Mouse (Mus musculus) MEL (cell line): Measurements from ENCODE around the gene Krt75. TPM values are rescaled to one million over a fixed set of nuclear protein-coding genes. Genes with fewer than 3 reads are reported as not detected.

Source experiments
- DNase-seq: peaks from one replicate; pipeline ENCODE4 v3.0.0; 2011; ENCODE audit warnings: low read depth, low spot score
- H3K27ac ChIP-seq: 2 replicates; pipeline ENCODE4 v1.5.1; 2012; ENCODE audit warnings: low read depth, mild to moderate bottlenecking, control low read depth, low read length, moderate library complexity; ENCODE audit not compliant: control insufficient read depth
- H3K27me3 ChIP-seq, 2 experiments: fragments of 150-350 bp in 1 of 2; sonication (generic) in 1 of 2; 2 replicates each; pipeline ENCODE4 v1.6.1; 2012; ENCODE audit warnings: low read length in 2 of 2, mild to moderate bottlenecking in 2 of 2, improper control_type of control experiment in 1 of 2, moderate library complexity in 1 of 2; ENCODE audit not compliant: insufficient read depth in 2 of 2, control insufficient read depth in 1 of 2
- H3K36me3 ChIP-seq, 2 experiments: 2 replicates each; pipeline ENCODE4 v1.6.1; 2012 to 2014; ENCODE audit warnings: low read length in 2 of 2, improper control_type of control experiment in 1 of 2, inconsistent platforms in 1 of 2, mild to moderate bottlenecking in 1 of 2; ENCODE audit not compliant: insufficient read depth in 2 of 2, control insufficient read depth in 1 of 2
- H3K4me1 ChIP-seq, 2 experiments: fragments of 150-350 bp in 1 of 2; sonication (generic) in 1 of 2; 2 replicates each; pipeline ENCODE4 v1.6.1; 2012; ENCODE audit warnings: low read length in 2 of 2, improper control_type of control experiment in 1 of 2, mild to moderate bottlenecking in 1 of 2; ENCODE audit not compliant: insufficient read depth in 2 of 2, control insufficient read depth in 1 of 2
- H3K4me3 ChIP-seq, 2 experiments: fragments of 150-350 bp in 1 of 2; sonication (generic) in 1 of 2; 2 replicates each; pipeline ENCODE4 v1.5.1; 2012; ENCODE audit warnings: low read depth in 2 of 2, low read length in 2 of 2, mild to moderate bottlenecking in 2 of 2, moderate library complexity in 2 of 2, control low read depth in 1 of 2, improper control_type of control experiment in 1 of 2; ENCODE audit not compliant: control insufficient read depth in 1 of 2, insufficient read depth in 1 of 2
- H3K79me2 ChIP-seq: 2 replicates; pipeline ENCODE4 v1.6.1; 2012; ENCODE audit warnings: mild to moderate bottlenecking, low read length, moderate library complexity; ENCODE audit not compliant: control insufficient read depth, poor library complexity, insufficient read depth
- H3K9ac ChIP-seq: 2 replicates; pipeline ENCODE4 v1.6.1; 2012; ENCODE audit warnings: low read depth, mild to moderate bottlenecking, control low read depth, low read length, moderate library complexity; ENCODE audit not compliant: control insufficient read depth, poor library complexity, severe bottlenecking
- H3K9me3 ChIP-seq: fragments of 150-350 bp; sonication (generic); replicated peaks from 2 replicates; pipeline ENCODE4 v1.6.1; 2012; ENCODE audit warnings: mild to moderate bottlenecking, low read length, improper control_type of control experiment, moderate library complexity; ENCODE audit not compliant: insufficient read depth
- CHD1 ChIP-seq: IDR thresholded peaks from 2 replicates; pipeline ENCODE4 v1.6.1; 2012; ENCODE audit warnings: low read depth, mild to moderate bottlenecking, inconsistent platforms, low read length, improper control_type of control experiment
- CHD2 ChIP-seq: IDR thresholded peaks from 2 replicates; pipeline ENCODE4 v1.6.1; 2011; ENCODE audit warnings: low read length, improper control_type of control experiment
- CTCF ChIP-seq, 3 experiments: IDR thresholded peaks in 2 of 3; conservative IDR thresholded peaks in 1 of 3; 2 replicates each; pipeline ENCODE4 v1.5.1; 2011 to 2012; ENCODE audit warnings: low read length in 3 of 3, low read depth in 2 of 3, mild to moderate bottlenecking in 2 of 3, improper control_type of control experiment in 1 of 3, inconsistent platforms in 1 of 3, mixed read lengths in 1 of 3, moderate library complexity in 1 of 3; ENCODE audit not compliant: control insufficient read depth in 1 of 3, insufficient read depth in 1 of 3, poor library complexity in 1 of 3, severe bottlenecking in 1 of 3
- E2F4 ChIP-seq: IDR thresholded peaks from 2 replicates; pipeline ENCODE4 v1.6.1; 2011; ENCODE audit warnings: low read depth, low read length, improper control_type of control experiment, borderline replicate concordance
- EP300 ChIP-seq, 2 experiments: IDR thresholded peaks; 2 replicates each; pipeline ENCODE4 v1.6.1; 2011; ENCODE audit warnings: improper control_type of control experiment in 2 of 2, low read length in 2 of 2, low read depth in 1 of 2, mild to moderate bottlenecking in 1 of 2
- ETS1 ChIP-seq: IDR thresholded peaks from 2 replicates; pipeline ENCODE4 v1.6.1; 2012; ENCODE audit warnings: low read depth, mild to moderate bottlenecking, inconsistent platforms, low read length, improper control_type of control experiment, moderate library complexity
- JUND ChIP-seq: IDR thresholded peaks from 2 replicates; pipeline ENCODE4 v1.6.1; 2011; ENCODE audit warnings: low read depth, mild to moderate bottlenecking, improper control_type of control experiment, low read length
- MAFK ChIP-seq: IDR thresholded peaks from 2 replicates; pipeline ENCODE4 v1.6.1; 2011; ENCODE audit warnings: low read depth, mild to moderate bottlenecking, low read length, improper control_type of control experiment, borderline replicate concordance
- MAX ChIP-seq: IDR thresholded peaks from 2 replicates; pipeline ENCODE4 v1.6.1; 2011; ENCODE audit warnings: low read length, improper control_type of control experiment
- MAZ ChIP-seq: IDR thresholded peaks from 2 replicates; pipeline ENCODE4 v1.6.1; 2012; ENCODE audit warnings: low read depth, mild to moderate bottlenecking, inconsistent platforms, low read length, improper control_type of control experiment
- MEF2A ChIP-seq: IDR thresholded peaks from 2 replicates; pipeline ENCODE4 v1.6.1; 2014; ENCODE audit warnings: low read depth, mild to moderate bottlenecking, inconsistent platforms, low read length, improper control_type of control experiment; ENCODE audit not compliant: poor library complexity, insufficient replicate concordance, severe bottlenecking; ENCODE audit errors: extremely low read depth
- MYB ChIP-seq: IDR thresholded peaks from 2 replicates; pipeline ENCODE4 v1.6.1; 2011; ENCODE audit warnings: mild to moderate bottlenecking, low read depth, low read length, improper control_type of control experiment
- MYC ChIP-seq: IDR thresholded peaks from 2 replicates; pipeline ENCODE4 v1.6.1; 2011; ENCODE audit warnings: low read depth, mild to moderate bottlenecking, low read length, improper control_type of control experiment, moderate library complexity
- NRF1 ChIP-seq: IDR thresholded peaks from 2 replicates; pipeline ENCODE4 v1.6.1; 2014; ENCODE audit warnings: low read depth, mild to moderate bottlenecking, inconsistent platforms, low read length, improper control_type of control experiment, moderate library complexity; ENCODE audit not compliant: poor library complexity, insufficient read depth, severe bottlenecking
- POLR2A ChIP-seq, 2 experiments: IDR thresholded peaks; 2 replicates each; pipeline ENCODE4 v1.6.1; 2011 to 2012; ENCODE audit warnings: low read length in 2 of 2, mild to moderate bottlenecking in 2 of 2, control low read depth in 1 of 2, improper control_type of control experiment in 1 of 2, low read depth in 1 of 2, moderate library complexity in 1 of 2; ENCODE audit not compliant: control insufficient read depth in 1 of 2, insufficient read depth in 1 of 2, poor library complexity in 1 of 2
- POLR2AphosphoS2 ChIP-seq: IDR thresholded peaks from 2 replicates; pipeline ENCODE4 v1.6.1; 2011; ENCODE audit warnings: low read length, improper control_type of control experiment
- POLR2AphosphoS5 ChIP-seq: IDR thresholded peaks from 2 replicates; pipeline ENCODE4 v1.6.1; 2012; ENCODE audit warnings: low read depth, borderline replicate concordance, mild to moderate bottlenecking, inconsistent platforms, low read length, moderate library complexity, mixed read lengths
- RCOR1 ChIP-seq: IDR thresholded peaks from 2 replicates; pipeline ENCODE4 v1.6.1; 2012; ENCODE audit warnings: low read depth, mild to moderate bottlenecking, inconsistent platforms, low read length, improper control_type of control experiment
- SIN3A ChIP-seq: IDR thresholded peaks from 2 replicates; pipeline ENCODE4 v1.6.1; 2012; ENCODE audit warnings: low read length, improper control_type of control experiment, inconsistent platforms
- SMC3 ChIP-seq: IDR thresholded peaks from 2 replicates; pipeline ENCODE4 v1.6.1; 2011; ENCODE audit warnings: low read depth, low read length, improper control_type of control experiment
- TAL1 ChIP-seq: IDR thresholded peaks from 2 replicates; pipeline ENCODE4 v1.6.1; 2012; ENCODE audit warnings: mild to moderate bottlenecking, inconsistent platforms, low read length, moderate library complexity, mixed read lengths
- TBP ChIP-seq: IDR thresholded peaks from 2 replicates; pipeline ENCODE4 v1.8.0; 2011; ENCODE audit warnings: low read depth, low read length, improper control_type of control experiment
- TCF12 ChIP-seq: IDR thresholded peaks from 2 replicates; pipeline ENCODE4 v1.6.1; 2014; ENCODE audit warnings: low read depth, mild to moderate bottlenecking, inconsistent platforms, low read length, improper control_type of control experiment, moderate library complexity
- USF1 ChIP-seq: IDR thresholded peaks from 2 replicates; pipeline ENCODE4 v1.6.1; 2014; ENCODE audit warnings: low read depth, mild to moderate bottlenecking, inconsistent platforms, low read length, improper control_type of control experiment, moderate library complexity
- ZC3H11A ChIP-seq: IDR thresholded peaks from 2 replicates; pipeline ENCODE4 v1.6.1; 2012; ENCODE audit warnings: low read depth, mild to moderate bottlenecking, inconsistent platforms, low read length, improper control_type of control experiment
- ZKSCAN1 ChIP-seq: IDR thresholded peaks from 2 replicates; pipeline ENCODE4 v1.6.1; 2012; ENCODE audit warnings: low read depth, mild to moderate bottlenecking, inconsistent platforms, low read length, improper control_type of control experiment, moderate library complexity
- ZMIZ1 ChIP-seq: IDR thresholded peaks from 2 replicates; pipeline ENCODE4 v1.6.1; 2012; ENCODE audit warnings: low read depth, mild to moderate bottlenecking, inconsistent platforms, low read length, improper control_type of control experiment, moderate library complexity
- ZNF384 ChIP-seq: IDR thresholded peaks from 2 replicates; pipeline ENCODE4 v1.6.1; 2012; ENCODE audit warnings: low read depth, mild to moderate bottlenecking, inconsistent platforms, low read length, improper control_type of control experiment
- polyA plus RNA-seq, 2 experiments: library from polyadenylated mRNA; stranded (reverse) in 1 of 2; unstranded in 1 of 2; fragments of >175 nt in 1 of 2; fragments of >200 nt in 1 of 2; gene quantifications; 2 replicates each; pipeline versions ENCODE4 v1.2.1 to v1.2.4; 2012; ENCODE audit warnings: low replicate concordance in 2 of 2, low read depth in 1 of 2; ENCODE audit not compliant: insufficient read length in 2 of 2, insufficient read depth in 1 of 2, missing spikeins in 1 of 2
- total RNA-seq: library from RNA; depleted of rRNA; stranded (reverse); fragments of 300-350 nt; gene quantifications from 2 replicates; pipeline ENCODE4 v1.2.3, GENCODE M21; 2012

Gene Krt75
- total and polyA plus RNA-seq, 3 experiments, result not detected

DNA sequence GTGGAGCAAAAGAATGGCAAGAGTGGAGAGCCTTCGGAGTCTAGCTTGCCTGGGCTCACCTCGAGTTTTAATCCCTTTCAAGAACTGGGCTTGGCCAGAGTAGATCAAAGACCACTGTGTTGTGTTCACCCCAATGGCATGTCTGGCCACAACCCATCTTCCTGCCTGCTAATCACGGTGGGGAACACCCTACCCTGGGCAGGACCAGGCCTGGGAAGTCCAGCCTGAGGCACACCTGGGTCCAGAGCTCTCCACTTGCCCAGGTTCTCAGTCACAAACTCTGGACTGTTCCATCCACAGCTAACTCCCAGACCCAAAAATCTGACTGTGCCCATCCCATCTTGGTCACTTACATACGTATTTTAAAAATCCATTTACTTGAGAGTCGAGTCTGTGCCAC is 10.9 kb downstream of the Krt75 start, which contains the start of gene Krt90 (continued):
- no peak for TF ChIP-seq POLR2A (IDR thresholded peaks at IDR 0.05; ENCODE audit: control insufficient read depth in 1 of 2, insufficient read depth in 1 of 2, low read depth in 1 of 2, low read length in 2 of 2, poor library complexity in 1 of 2)
- TF ChIP-seq MEF2A, result no peak
- TF ChIP-seq CTCF (IDR thresholded peaks at IDR 0.05 in 2 of 3, conservative IDR thresholded peaks at IDR 0.05 in 1 of 3; ENCODE audit: control insufficient read depth in 1 of 3, insufficient read depth in 1 of 3, low read depth in 2 of 3, low read length in 3 of 3, poor library complexity in 1 of 3, severe bottlenecking in 1 of 3), result no peak

- Histone ChIP-seq H3K79me2 (no peaks in the 10 kb centered on the region), H3K9ac (no peak overlapping the region), H3K27me3 (no peaks in the 10 kb centered on the region), H3K36me3 (no peaks in the 10 kb centered on the region), H3K4me3 (no peak overlapping the region), H3K9me3 (no peaks in the 10 kb centered on the region; the same call in 1 of the 2 replicates), H3K4me1 (no peaks in the 10 kb centered on the region), H3K27ac (no peak overlapping the region)
- no peak for DNase-seq
- TF ChIP-seq POLR2AphosphoS2 (no peak), RCOR1 (no peak), MAFK (no peak), POLR2A (IDR thresholded peaks at IDR 0.05; ENCODE audit: control insufficient read depth in 1 of 2, insufficient read depth in 1 of 2, low read depth in 1 of 2, low read length in 2 of 2, poor library complexity in 1 of 2) (no peak), MYB (no peak), EP300 (IDR thresholded peaks at IDR 0.05; ENCODE audit: low read depth in 1 of 2, low read length in 2 of 2) (no peak), CHD2 (no peak), POLR2AphosphoS5 (no peak), MAZ (no peak), CTCF (IDR thresholded peaks at IDR 0.05 in 2 of 3, conservative IDR thresholded peaks at IDR 0.05 in 1 of 3; ENCODE audit: control insufficient read depth in 1 of 3, insufficient read depth in 1 of 3, low read depth in 2 of 3, low read length in 3 of 3, poor library complexity in 1 of 3, severe bottlenecking in 1 of 3) (no peak), TAL1 (no peak), TBP (no peak), MYC (no peak), ETS1 (no peak), ZC3H11A (no peak)
Observed at GRCm38 (mm10) chr15:101558034-101558646, 15.6 kb downstream of the Krt75 start.

GRCm38 (mm10) chr15:101553169-101553568 is 20.5 kb downstream of the Krt75 start:
- no peak overlapping the region for H3K9ac ChIP-seq
- no peaks in the 10 kb centered on the region; the same call in 1 of the 2 replicates for H3K9me3 ChIP-seq
- DNase-seq, result no peak
- TF ChIP-seq ZNF384 (no peak), CHD1 (no peak), ZMIZ1 (no peak), E2F4 (no peak), ZKSCAN1 (no peak), USF1 (no peak), TCF12 (no peak), JUND (no peak), TAL1 (no peak), POLR2AphosphoS5 (no peak), RCOR1 (no peak), MAX (no peak), NRF1 (no peak), SMC3 (no peak), SIN3A (no peak), EP300 (IDR thresholded peaks at IDR 0.05; ENCODE audit: low read depth in 1 of 2, low read length in 2 of 2) (no peak), ETS1 (no peak)
- TF ChIP-seq, all 39 proteins: peak for 0
- no peaks in the 10 kb centered on the region for H3K79me2 ChIP-seq
- H3K27ac ChIP-seq, result no peak overlapping the region
- H3K27me3 ChIP-seq, result no peaks in the 10 kb centered on the region
- no peak overlapping the region for H3K4me3 ChIP-seq
- H3K4me1 ChIP-seq, result no peaks in the 10 kb centered on the region
- H3K36me3 ChIP-seq, result no peaks in the 10 kb centered on the region
